Mouse (Mus musculus): ENCODE data around the gene Trib3. TPM values are rescaled to one million over a fixed set of nuclear protein-coding genes. Genes with fewer than 3 reads are reported as not detected.
"Not testable (repeated sequence)": the region's sequence is repeated elsewhere in the genome, so short reads cannot be mapped to it uniquely, and the experiment has no call there.

The Trib3 gene
- 1 to 10 TPM; 2.2 to 3.0 TPM for total RNA-seq (2021)

- intact Hi-C loops (cut with DNase I): no loop called here
- DNase-seq (ENCODE audit: low spot score): peak; percentile 74
Observed at GRCm38 (mm10) chr2:152343329-152344213, at the start of gene Trib3. TSS of gene Trib3 (minus strand) at chr2:152344032.

GRCm38 (mm10) chr2:152393225-152394017, 49.6 kb upstream of the Trib3 start:
- no peak for DNase-seq (ENCODE audit: low spot score)
- intact Hi-C loops (cut with DNase I): loop anchor here (1.0 kb wide), 1 partner anchor 44 kb away; no protein-coding TSS in a partner anchor

- DNase-seq (ENCODE audit: low spot score): no peak
- intact Hi-C loops (cut with DNase I): loop anchor here (1.0 kb wide), 1 partner anchor 45 kb away; no protein-coding TSS in a partner anchor
Observed at GRCm38 (mm10) chr2:152392786-152393185, 49.0 kb upstream of the Trib3 start.

DNA sequence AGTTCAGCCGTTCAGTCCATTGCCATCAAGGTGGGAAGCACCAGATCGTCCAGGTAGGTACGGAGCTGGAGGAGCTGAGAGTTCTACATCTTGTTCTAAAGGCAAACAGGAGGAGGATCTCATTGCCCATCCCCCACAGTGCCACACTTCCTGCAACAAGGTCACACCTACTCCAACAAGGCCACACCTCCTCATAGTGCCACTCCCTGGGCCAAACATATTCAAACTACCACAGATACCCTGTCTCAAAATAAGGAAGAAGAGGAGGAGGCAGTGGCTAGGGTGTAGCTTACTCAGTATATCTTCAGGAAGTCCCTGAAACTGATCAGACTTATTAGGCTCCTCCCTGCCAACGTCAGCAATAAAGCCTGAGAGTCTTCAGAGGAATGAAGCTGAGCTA, 40.4 kb upstream of the Trib3 start:
- intact Hi-C loops (cut with DNase I): no loop called here
- DNase-seq (ENCODE audit: low spot score): no peak

DNA sequence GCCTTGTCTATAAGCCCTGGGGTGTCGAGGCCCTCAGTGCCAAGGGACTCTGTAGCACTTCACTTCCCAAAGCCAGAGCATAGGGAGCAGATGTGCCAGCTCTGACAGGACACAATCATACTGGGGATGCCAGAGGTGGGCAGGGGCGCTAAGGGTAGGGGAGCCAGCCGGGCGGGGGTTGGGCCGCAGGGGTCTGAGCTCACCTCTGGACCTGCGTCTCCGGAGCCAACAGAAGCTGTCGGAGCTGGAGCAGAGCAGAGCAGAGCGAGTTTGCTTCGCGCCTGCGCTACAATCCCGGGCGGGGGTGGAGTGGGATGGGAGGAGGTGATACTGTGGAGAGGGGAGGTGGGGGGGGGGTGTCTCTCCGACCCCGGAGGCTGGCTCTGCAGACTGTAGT, 32.5 kb upstream of the Trib3 start, which contains the start of gene Nrsn2:
Gene Nrsn2 (minus strand): TSS at position 294 of the 397 bp plus-strand sequence.
- intact Hi-C loops (cut with DNase I): no loop called here
- no peak for DNase-seq (ENCODE audit: low spot score)

DNA sequence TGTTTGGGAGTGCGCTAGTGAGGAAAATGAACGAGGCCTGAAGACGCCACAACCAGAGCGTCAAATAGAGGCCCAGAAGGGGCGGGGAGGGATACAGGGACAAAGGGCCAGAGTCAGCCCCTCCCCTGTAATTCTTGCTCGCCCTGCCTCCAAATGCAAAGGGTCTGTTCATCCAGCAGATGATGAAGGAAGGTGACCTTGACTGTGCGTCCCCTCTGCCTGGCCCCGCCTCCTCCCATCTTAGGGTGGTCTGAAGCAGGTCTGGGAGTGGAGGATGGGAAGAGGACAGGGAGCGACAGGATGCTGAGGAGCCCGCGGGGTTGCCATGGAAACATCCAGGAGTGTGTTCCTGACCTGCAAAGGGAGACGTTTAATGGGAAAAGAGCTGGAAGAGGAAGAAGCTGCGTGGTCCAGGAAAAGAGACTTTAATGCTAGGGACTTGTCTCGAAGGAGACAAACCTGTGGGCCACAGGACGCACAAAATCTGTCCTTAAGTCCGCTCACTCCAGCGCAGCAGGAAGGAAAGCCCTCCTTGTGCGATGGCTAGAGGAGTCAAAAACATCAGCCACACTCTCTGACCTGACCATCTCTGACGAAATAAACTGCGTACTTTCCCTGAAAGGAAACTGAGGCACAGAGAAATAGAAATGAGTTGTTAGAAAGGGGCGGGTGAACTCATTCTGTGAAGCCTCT, 32.0 kb upstream of the Trib3 start:
- DNase-seq (ENCODE audit: low spot score): no peak
- intact Hi-C loops (cut with DNase I): no loop called here

GRCm38 (mm10) chr2:152373547-152373946, 29.7 kb upstream of the Trib3 start:
- intact Hi-C loops (cut with DNase I): no loop called here
- DNase-seq (ENCODE audit: low spot score): no peak

DNA sequence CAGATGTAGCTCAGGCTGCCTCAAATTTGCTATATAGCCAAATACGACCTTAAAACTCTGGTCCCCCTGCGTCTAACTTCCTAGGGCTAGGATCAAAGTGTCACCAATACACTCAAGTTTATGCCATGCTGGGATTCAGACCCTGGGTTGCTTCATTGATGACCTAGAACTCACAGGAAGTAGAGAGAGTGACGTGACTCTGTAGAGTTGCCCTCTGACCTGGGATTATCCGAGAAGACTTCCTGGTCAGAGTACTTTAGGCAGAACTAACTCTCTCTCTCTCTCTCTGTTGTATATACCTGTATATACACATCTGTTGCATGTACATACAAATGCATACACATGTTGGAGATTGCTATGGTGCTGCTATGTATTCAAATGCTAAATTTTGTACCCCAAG, 28.8 kb upstream of the Trib3 start:
- no peak for DNase-seq (ENCODE audit: low spot score)
- intact Hi-C loops (cut with DNase I): no loop called here

GRCm38 (mm10) chr2:152372104-152372503, 28.3 kb upstream of the Trib3 start:
- intact Hi-C loops (cut with DNase I): no loop called here
- DNase-seq (ENCODE audit: low spot score): no peak

DNA sequence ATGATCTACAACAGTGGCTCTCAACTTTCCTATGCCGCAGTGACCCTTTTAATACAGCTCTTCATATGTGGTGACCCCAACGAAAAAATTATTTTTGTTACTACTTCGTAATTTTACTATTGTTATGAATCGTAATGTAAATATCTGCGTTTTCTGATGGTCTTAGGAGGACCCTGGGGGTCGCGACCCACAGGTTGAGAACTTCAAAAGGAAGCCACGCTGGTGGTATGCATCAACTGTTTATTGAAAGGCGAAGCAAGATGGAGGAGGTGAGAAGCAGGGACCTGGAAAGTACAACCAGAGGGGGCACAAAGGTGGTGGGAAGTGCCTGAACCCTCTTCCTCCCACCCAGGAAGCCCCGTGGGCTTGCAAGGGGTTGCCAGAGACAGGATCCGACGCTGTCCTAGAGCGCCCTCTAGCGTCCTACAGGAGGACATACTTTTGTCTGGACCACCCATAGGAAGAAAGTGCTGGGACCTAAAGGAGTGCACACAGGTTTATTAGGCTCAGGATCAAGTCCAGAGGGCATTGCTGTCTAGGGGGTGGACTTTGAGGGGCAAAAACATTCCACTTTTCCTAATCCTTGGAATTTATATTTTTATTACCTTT, 24.8 kb upstream of the Trib3 start:
- DNase-seq (ENCODE audit: low spot score): no peak
- intact Hi-C loops (cut with DNase I): loop anchor here (5.0 kb wide), 4 partner anchors 96 to 341 kb away; no protein-coding TSS in a partner anchor

GRCm38 (mm10) chr2:152367917-152368316, 24.1 kb upstream of the Trib3 start:
- DNase-seq (ENCODE audit: low spot score): no peak
- intact Hi-C loops (cut with DNase I): loop anchor here (5.0 kb wide), 4 partner anchors 96 to 341 kb away; no protein-coding TSS in a partner anchor

DNA sequence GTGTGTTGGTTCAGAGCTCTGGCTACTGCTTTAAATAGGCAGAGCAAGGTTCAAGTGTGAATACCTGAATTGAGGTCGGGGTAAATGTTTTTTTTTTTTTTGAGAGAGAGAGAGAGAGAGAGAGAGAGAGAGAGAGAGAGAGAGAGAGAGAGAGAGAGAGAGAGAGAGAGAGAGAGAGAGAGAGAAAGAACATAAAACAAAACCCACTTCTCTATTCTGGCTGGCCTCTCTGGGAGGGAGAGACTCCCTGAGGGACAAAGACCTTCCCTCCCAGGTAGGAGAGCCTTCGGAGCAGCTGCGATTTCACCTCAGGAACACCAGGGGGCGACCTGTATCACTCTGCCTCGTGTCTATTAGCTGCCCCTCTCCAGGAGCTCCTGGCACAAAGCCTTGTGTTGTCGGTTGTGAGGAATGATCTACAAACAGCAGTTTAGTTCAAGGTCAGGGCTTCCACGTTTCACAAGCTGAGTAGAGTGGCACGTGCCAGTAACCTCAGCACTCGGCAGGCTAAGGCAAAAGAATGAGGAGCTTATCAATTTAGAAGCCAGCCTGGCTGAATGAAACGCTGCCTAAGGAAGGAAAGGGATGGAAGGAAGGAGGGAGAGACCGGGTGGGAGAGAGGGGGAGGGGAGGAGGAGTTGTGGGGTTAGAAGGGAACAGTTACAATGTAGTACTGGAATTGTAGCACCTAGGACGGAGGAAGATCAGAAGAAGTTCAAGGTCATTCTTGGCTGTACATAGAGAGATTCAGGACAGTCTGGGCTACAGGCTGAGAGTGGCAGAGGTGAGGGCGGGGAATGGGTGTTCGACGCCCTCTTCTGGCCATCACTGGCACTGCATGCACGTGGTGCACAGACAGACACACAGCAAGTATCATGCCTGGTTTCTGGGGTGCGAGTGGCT, 19.7 kb upstream of the Trib3 start:
- peak; percentile 56 for DNase-seq (ENCODE audit: low spot score)
- intact Hi-C loops (cut with DNase I): no loop called here

DNA sequence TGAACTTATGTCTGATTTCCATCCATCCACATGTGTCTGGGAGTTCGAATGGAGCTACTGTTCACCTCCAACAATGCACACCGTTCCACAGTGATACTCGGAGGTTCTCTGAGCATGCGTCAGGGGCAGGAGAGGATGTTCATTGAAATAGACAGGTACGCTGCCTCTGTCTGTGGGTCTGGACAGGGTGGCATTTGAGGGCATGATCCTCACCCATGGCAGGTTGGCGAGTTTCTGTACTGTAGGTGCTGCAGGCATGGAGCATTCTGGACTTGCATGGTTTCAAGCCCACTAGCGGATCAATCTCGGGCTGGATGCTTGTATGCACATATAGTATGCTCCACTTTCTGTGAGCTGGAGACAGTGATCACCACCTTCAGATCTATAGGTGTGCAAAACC, 17.4 kb upstream of the Trib3 start:
- intact Hi-C loops (cut with DNase I): no loop called here
- no peak for DNase-seq (ENCODE audit: low spot score)

DNA sequence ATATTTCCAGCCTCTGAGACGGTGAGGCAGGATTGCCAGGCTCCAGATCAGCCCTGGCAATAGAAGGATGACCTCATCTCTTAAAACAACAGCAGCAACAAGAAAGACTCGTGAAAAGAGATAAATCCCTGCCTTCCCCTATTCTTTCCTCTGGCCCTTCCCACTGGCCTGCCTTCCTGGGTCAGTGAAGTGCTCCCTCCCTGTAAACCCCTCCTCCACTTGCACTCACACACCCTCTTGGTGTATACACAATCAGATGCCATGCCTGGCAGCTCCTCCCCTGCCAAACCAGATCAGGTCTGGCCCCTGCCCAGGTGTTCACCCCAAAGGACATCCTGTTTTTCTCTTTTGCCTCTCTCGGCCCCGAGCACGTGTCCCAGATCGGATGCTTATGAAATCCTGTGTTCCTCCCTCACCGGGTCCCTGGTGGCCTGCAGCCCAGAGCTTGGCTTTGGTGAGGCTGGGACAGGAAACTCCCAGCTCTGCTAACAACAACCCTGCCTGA, 16.5 kb upstream of the Trib3 start:
- peak; percentile 84 for DNase-seq (ENCODE audit: low spot score)
- intact Hi-C loops (cut with DNase I): no loop called here

DNA sequence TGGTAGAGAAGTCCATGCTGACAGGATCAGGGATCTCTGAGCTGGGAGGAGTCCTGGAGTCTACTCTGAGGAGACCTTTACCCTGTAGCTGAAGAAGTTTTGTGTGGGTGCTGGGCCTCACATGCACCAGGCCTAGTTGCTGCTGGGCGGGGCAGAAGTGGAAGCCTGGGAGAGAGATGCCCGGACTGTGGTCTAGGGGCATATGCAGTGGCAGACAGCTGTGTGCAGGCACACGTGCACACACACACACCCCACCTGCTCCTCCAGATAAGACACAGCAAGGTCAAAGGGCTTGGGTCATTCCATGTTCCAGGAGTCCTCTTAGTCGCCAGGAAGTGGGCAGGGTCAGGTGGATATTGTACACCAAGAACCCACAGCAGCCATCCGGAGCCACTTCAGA, 15.8 kb upstream of the Trib3 start:
- no peak for DNase-seq (ENCODE audit: low spot score)
- intact Hi-C loops (cut with DNase I): no loop called here

GRCm38 (mm10) chr2:152358977-152359376, 15.1 kb upstream of the Trib3 start:
- DNase-seq (ENCODE audit: low spot score); intact Hi-C loops (cut with DNase I): not testable (repeated sequence)

DNA sequence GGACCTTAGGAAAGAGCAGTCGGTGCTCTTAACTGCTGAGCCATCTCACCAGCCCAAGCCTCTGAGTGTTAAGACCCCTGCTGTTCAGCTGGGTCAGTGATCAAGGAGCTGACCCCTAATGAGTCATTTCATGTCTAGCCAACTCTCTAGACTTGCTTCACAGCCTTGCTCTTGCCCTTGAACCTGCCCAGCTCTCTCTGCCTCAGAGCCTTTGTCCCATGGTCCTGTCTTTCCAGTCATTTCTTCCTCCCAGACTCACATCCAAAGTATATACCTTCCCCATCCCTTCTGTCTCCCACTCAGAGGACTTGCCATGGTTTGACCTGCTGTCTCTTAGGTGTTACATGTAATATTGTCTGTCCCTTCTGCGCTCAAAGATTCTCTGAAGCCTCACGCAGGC, 13.4 kb upstream of the Trib3 start:
- intact Hi-C loops (cut with DNase I): no loop called here
- no peak for DNase-seq (ENCODE audit: low spot score)

- DNase-seq (ENCODE audit: low spot score): no peak
- intact Hi-C loops (cut with DNase I): no loop called here
Observed at GRCm38 (mm10) chr2:152349842-152350540, 6.2 kb upstream of the Trib3 start.

All from heart, postnatal 25 days (tissue).